Mouse (Mus musculus) gastrocnemius, postnatal 14 days (tissue): ENCODE data around the gene Mup8. TPM values are rescaled to one million over a fixed set of nuclear protein-coding genes. Genes with fewer than 3 reads are reported as not detected.
"Not testable (repeated sequence)": the region's sequence is repeated elsewhere in the genome, so short reads cannot be mapped to it uniquely, and the experiment has no call there.

ENCODE experiments used
- DNase-seq: peaks from one replicate; pipeline ENCODE4 v3.0.0; 2021; ENCODE audit warnings: mixed read lengths
- intact Hi-C: fragments of 180-260 bp; cut with DNase I; formaldehyde crosslinking; loops from one replicate; pipeline ENCODE4 v1.15.1; 2025; ENCODE audit warnings: low total_unique reads
- long read RNA-seq, 2 experiments: library from polyadenylated mRNA; stranded (forward); transcript quantifications; one replicate each; pipeline ENCODE4 v2.0.0; 2021
- total RNA-seq, 2 experiments: library from RNA; stranded (reverse); gene quantifications; 2 replicates each; pipeline ENCODE4 v1.2.3; 2021

Mup8 gene
- total RNA-seq, result not detected
- long read RNA-seq, experiment 1, result 0 reads
- long read RNA-seq, experiment 2, result 0 reads

GRCm38 (mm10) chr4:60222499-60222898 lies at the start of gene Mup8:
Gene Mup8 (minus strand): TSS chr4:60222599.
- DNase-seq, intact Hi-C loops: not testable (repeated sequence)

- DNase-seq, intact Hi-C loops: not testable (repeated sequence)
Measured at GRCm38 (mm10) chr4:60265977-60266770, 43.8 kb upstream of the Mup8 start.

GRCm38 (mm10) chr4:60262706-60263105 lies 40.3 kb upstream of the Mup8 start:
- intact Hi-C loops, DNase-seq: not testable (repeated sequence)

Other genes with a start within 250 kb of the Mup8 start
- not detected for gene Mup7, start 152.1 kb downstream of the Mup8 start, total RNA-seq
- not detected for gene Mup2, start 68.3 kb downstream of the Mup8 start, total RNA-seq
- not detected for gene Mup9, start 199.4 kb upstream of the Mup8 start, total RNA-seq